In the genomic region with DNA sequence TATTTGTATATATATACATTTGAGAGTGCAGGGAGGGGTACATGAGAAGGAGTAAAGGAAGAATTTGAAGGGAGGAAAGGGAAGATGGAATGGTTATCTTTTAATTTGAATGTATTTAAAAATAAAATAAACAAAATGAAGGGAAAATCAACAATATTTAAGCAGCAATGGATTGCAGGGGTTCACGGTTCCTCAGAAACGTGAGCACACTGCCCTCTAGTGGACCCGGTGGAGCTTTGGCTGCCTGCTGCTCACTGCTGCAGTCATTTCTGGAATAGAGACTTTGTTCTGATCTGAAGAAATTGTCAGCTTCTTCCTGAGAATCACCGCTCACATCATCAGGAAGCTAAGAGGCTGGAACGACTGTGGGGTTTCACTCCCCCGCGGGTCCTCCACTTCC, we compare ENCODE assay signal across 9 mouse cellular contexts. TPM values are rescaled to one million over a fixed set of nuclear protein-coding genes. Genes with fewer than 3 reads are reported as not detected.
DNase-seq lines count a peak whose midpoint lies in the region; ATAC-seq and TF ChIP-seq lines count a peak whose summit lies in the region.
"Had no signal": no experiment of that assay in that cellular context is flagged by ENCODE, and none has a peak within 500 bp of the region (broad histone marks: within the 10 kb centered on the region; RNA-seq: fewer than 3 reads in every experiment).

No protein-coding gene starts in this region.

- H3K9ac ChIP-seq in forebrain, embryonic 15.5 days (replicated peaks) = no peak overlapping the region
- H3K9ac ChIP-seq in neural tube, embryonic 15.5 days (replicated peaks) = no peak overlapping the region
- H3K9ac ChIP-seq in limb, embryonic 11.5 days (ENCODE audit: low read length) = no peak overlapping the region
- H3K9ac ChIP-seq: hindbrain, embryonic 15.5 days had no signal

- peak; percentile 86 for TF ChIP-seq CTCF in brain, embryonic 14.5 days (IDR thresholded peaks at IDR 0.05; ENCODE audit: borderline replicate concordance, extremely low read depth, insufficient read depth, insufficient read length)
- TF ChIP-seq CTCF in small intestine, adult 2 months (IDR thresholded peaks at IDR 0.05; ENCODE audit: extremely low read depth, insufficient read length, insufficient replicate concordance, low read depth, low read length) = peak; percentile 70; the same call in 1 of the 2 replicates

- no peak for TF ChIP-seq POLR2A in brain, embryonic 14.5 days (IDR thresholded peaks at IDR 0.05; ENCODE audit: borderline replicate concordance, extremely low read depth, insufficient read depth, insufficient read length, poor library complexity, severe bottlenecking)
- TF ChIP-seq POLR2A in small intestine, adult 2 months (IDR thresholded peaks at IDR 0.05; ENCODE audit: low read depth, low read length) = no peak

- peaks cover 2% of the 10 kb centered on the region; the same call in 1 of the 2 replicates for H3K4me1 ChIP-seq in forebrain, embryonic 10.5 days
- H3K4me1 ChIP-seq in forebrain, embryonic 15.5 days = 0 out of 2 replicates have a peak, but pooled peaks cover under 1% of the 10 kb centered on the region
- no peaks in the 10 kb centered on the region for H3K4me1 ChIP-seq in neural tube, embryonic 15.5 days
- no peaks in the 10 kb centered on the region for H3K4me1 ChIP-seq in limb, embryonic 11.5 days (ENCODE audit: control insufficient read depth, insufficient read depth, low read length)
- peaks cover 7% of the 10 kb centered on the region; the same call in 1 of the 2 replicates for H3K4me1 ChIP-seq in small intestine, adult 2 months (ENCODE audit: control insufficient read depth, insufficient read depth, insufficient read length, low read length)
- H3K4me1 ChIP-seq: hindbrain, embryonic 15.5 days had no signal

- ATAC-seq in forebrain, embryonic 15.5 days (replicated peaks) = no peak; the same call in 1 of the 2 replicates
- ATAC-seq in neural tube, embryonic 15.5 days (ENCODE audit: low FRiP score) = no peak
- ATAC-seq in limb, embryonic 11.5 days (ENCODE audit: insufficient number of reproducible peaks, low FRiP score, low TSS enrichment, low read depth) = no peak

- H3K27me3 ChIP-seq in forebrain, embryonic 10.5 days (ENCODE audit: poor library complexity, severe bottlenecking) = no peaks in the 10 kb centered on the region
- H3K27me3 ChIP-seq in forebrain, embryonic 15.5 days = no peaks in the 10 kb centered on the region
- no peaks in the 10 kb centered on the region for H3K27me3 ChIP-seq in neural tube, embryonic 15.5 days (replicated peaks)
- no peaks in the 10 kb centered on the region for H3K27me3 ChIP-seq in limb, embryonic 11.5 days (ENCODE audit: control insufficient read depth, insufficient read depth, low read length)
- no peaks in the 10 kb centered on the region for H3K27me3 ChIP-seq in small intestine, adult 2 months (ENCODE audit: control insufficient read depth, insufficient read depth, low read length)
- H3K27me3 ChIP-seq: hindbrain, embryonic 15.5 days had no signal

- no peaks in the 10 kb centered on the region for H3K9me3 ChIP-seq in forebrain, embryonic 10.5 days
- H3K9me3 ChIP-seq in forebrain, embryonic 15.5 days = no peaks in the 10 kb centered on the region
- no peaks in the 10 kb centered on the region for H3K9me3 ChIP-seq in neural tube, embryonic 15.5 days (replicated peaks)
- H3K9me3 ChIP-seq in limb, embryonic 11.5 days (ENCODE audit: control insufficient read depth, low read length) = no peaks in the 10 kb centered on the region
- H3K9me3 ChIP-seq: hindbrain, embryonic 15.5 days had no signal

- H3K4me2 ChIP-seq in forebrain, embryonic 15.5 days (replicated peaks) = no peak overlapping the region
- no peak overlapping the region for H3K4me2 ChIP-seq in neural tube, embryonic 15.5 days
- no peak overlapping the region for H3K4me2 ChIP-seq in limb, embryonic 11.5 days (ENCODE audit: low read depth, severe bottlenecking)
- H3K4me2 ChIP-seq: hindbrain, embryonic 15.5 days had no signal

- H3K27ac ChIP-seq in forebrain, embryonic 10.5 days = no peak overlapping the region
- no peak overlapping the region for H3K27ac ChIP-seq in forebrain, embryonic 15.5 days (replicated peaks)
- no peak overlapping the region for H3K27ac ChIP-seq in neural tube, embryonic 15.5 days (replicated peaks)
- no peak overlapping the region for H3K27ac ChIP-seq in limb, embryonic 11.5 days (replicated peaks; ENCODE audit: low read depth, low read length)
- no peak overlapping the region for H3K27ac ChIP-seq in small intestine, adult 2 months (ENCODE audit: insufficient read depth, low read depth, low read length)
- H3K27ac ChIP-seq: hindbrain, embryonic 15.5 days had no signal

- peak; percentile 48 for DNase-seq in forebrain, embryonic 10.5 days (ENCODE audit: extremely low spot score, low spot score)
- DNase-seq in neural tube, embryonic 10.5 days (ENCODE audit: extremely low spot score, low spot score) = peak; percentile 31
- DNase-seq in brain, embryonic 14.5 days (ENCODE audit: low read depth) = peak; percentile 80
- DNase-seq in limb, embryonic 11.5 days (ENCODE audit: low spot score) = peak; percentile 60
- DNase-seq in urinary bladder, adult 2 months (ENCODE audit: low spot score) = no peak

- no peak overlapping the region for H3K4me3 ChIP-seq in forebrain, embryonic 10.5 days
- no peak overlapping the region for H3K4me3 ChIP-seq in forebrain, embryonic 15.5 days
- H3K4me3 ChIP-seq in neural tube, embryonic 15.5 days (replicated peaks) = no peak overlapping the region
- no peak overlapping the region for H3K4me3 ChIP-seq in limb, embryonic 11.5 days (ENCODE audit: low read depth, low read length)
- H3K4me3 ChIP-seq in small intestine, adult 2 months (ENCODE audit: low read depth, low read length) = no peak overlapping the region
- H3K4me3 ChIP-seq: hindbrain, embryonic 15.5 days had no signal

- 34% methylated on average over 7 of the region's 7 CpGs for WGBS in forebrain, embryonic 10.5 days
- 18% methylated on average over 7 of the region's 7 CpGs for WGBS in forebrain, embryonic 15.5 days
- WGBS in neural tube, embryonic 15.5 days = 33% methylated on average over 7 of the region's 7 CpGs
- 44% methylated on average over 5 of the region's 7 CpGs for WGBS in limb, embryonic 11.5 days
- WGBS in small intestine, adult 2 months = 29% methylated on average over 7 of the region's 7 CpGs

- H3K36me3 ChIP-seq in forebrain, embryonic 10.5 days (replicated peaks) = no peaks in the 10 kb centered on the region
- no peaks in the 10 kb centered on the region for H3K36me3 ChIP-seq in forebrain, embryonic 15.5 days
- H3K36me3 ChIP-seq in neural tube, embryonic 15.5 days = no peaks in the 10 kb centered on the region
- no peaks in the 10 kb centered on the region for H3K36me3 ChIP-seq in limb, embryonic 11.5 days (ENCODE audit: control insufficient read depth, insufficient read depth, low read length)
- no peaks in the 10 kb centered on the region for H3K36me3 ChIP-seq in small intestine, adult 2 months (ENCODE audit: control insufficient read depth, insufficient read depth, low read length)
- H3K36me3 ChIP-seq: hindbrain, embryonic 15.5 days had no signal

RNA-seq across cellular contexts. Expression of a gene that starts 28.5 kb away (rescaled TPM):
- 0.20 and 0.22 TPM in 2 replicates for polyA plus RNA-seq in forebrain, embryonic 10.5 days (2016; fragmentation: Nextera tagmentation; extraction: Ambion mirVana)
- 0.08 and 0.13 TPM in 2 replicates for polyA plus RNA-seq in forebrain, embryonic 15.5 days (2015; fragmentation: Nextera tagmentation; extraction: Ambion mirVana)
- polyA plus RNA-seq in neural tube, embryonic 15.5 days (2015; fragmentation: Nextera tagmentation; extraction: Ambion mirVana) = 1.0 and 1.2 TPM in 2 replicates
- polyA plus RNA-seq in brain, embryonic 14.5 days (2012; rRNA removed) = 0.06 and 0.12 TPM in 2 replicates
- polyA plus RNA-seq in limb, embryonic 11.5 days (2014; fragmentation: Nextera tagmentation; extraction: Ambion mirVana) = 1.1 TPM in 2 replicates
- 0.04 TPM in 1 of 2 replicates, not detected in the other for polyA plus RNA-seq in small intestine, adult 2 months (2012; rRNA removed)
- polyA plus RNA-seq in urinary bladder, adult 2 months (2012; rRNA removed) = 0.03 TPM in 2 replicates
